Comparison of ENCODE assay signal across 18 mouse cellular contexts in the genomic region with DNA sequence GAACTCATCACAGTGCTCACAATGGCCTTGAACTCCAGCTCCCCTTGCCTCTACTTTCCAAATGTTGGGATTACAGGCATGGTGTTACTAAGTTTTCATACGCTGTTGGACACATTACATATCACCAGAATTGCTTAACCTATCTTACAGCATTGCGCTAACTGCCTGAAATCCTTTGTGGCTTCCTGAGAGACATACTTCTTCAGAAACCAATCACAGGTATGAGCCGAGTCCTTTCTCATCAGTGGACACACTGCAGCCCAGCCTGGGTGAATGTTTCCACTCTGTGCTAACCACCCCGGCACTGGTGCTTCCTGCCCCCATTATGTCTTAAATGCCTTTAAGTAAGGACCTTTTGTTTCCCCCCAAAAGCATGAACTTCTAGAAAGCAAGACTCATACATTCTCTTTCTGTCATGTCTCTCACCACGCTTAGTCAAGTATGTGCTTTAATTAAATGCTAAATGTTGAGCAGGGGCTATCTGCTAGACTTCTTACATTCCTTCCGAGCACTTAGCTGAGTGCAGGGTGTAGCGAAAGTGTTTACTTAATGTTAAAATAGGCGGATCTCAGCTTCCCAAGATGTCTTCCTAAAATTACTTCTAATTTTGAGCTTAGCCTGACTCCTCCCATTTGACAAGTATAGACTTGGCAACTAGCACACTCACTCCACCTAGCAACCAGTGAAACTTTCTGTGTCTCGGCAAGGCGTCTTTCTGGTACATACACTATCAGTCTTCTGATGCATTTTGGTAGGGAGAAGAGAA. TPM values are rescaled to one million over a fixed set of nuclear protein-coding genes. Genes with fewer than 3 reads are reported as not detected.
A peak's percentile ranks its signal among the peaks of the same experiment; 100 is the strongest.
DNase-seq lines count a peak whose midpoint lies in the region; ATAC-seq lines count a peak whose summit lies in the region.
"Had no signal": no experiment of that assay in that cellular context is flagged by ENCODE, and none has a peak within 500 bp of the region (broad histone marks: within the 10 kb centered on the region; RNA-seq: fewer than 3 reads in every experiment).

No protein-coding gene starts in this region.

- 65% methylated on average over 10 of the region's 10 CpGs for WGBS in heart, embryonic 10.5 days
- WGBS in lung, embryonic 16.5 days = 40% methylated on average over 10 of the region's 10 CpGs
- WGBS in stomach, embryonic 14.5 days = 46% methylated on average over 10 of the region's 10 CpGs

- no peak overlapping the region for H3K27ac ChIP-seq in heart, embryonic 10.5 days
- H3K27ac ChIP-seq in lung, embryonic 16.5 days (ENCODE audit: low read length) = peak overlapping the region; percentile 67
- H3K27ac ChIP-seq in stomach, embryonic 14.5 days (ENCODE audit: low read length) = peak overlapping the region; percentile 13; the same call in 1 of the 2 replicates
- H3K27ac ChIP-seq: heart, adult 2 months; hindbrain, embryonic 14.5 days had no signal

- no peaks in the 10 kb centered on the region for H3K27me3 ChIP-seq in heart, embryonic 10.5 days (ENCODE audit: insufficient read depth, poor library complexity, severe bottlenecking)
- H3K27me3 ChIP-seq in lung, embryonic 16.5 days (ENCODE audit: control insufficient read depth, insufficient read depth, low read depth, low read length) = no peaks in the 10 kb centered on the region
- no peaks in the 10 kb centered on the region for H3K27me3 ChIP-seq in stomach, embryonic 14.5 days (ENCODE audit: control insufficient read depth, insufficient read depth, low read length)
- H3K27me3 ChIP-seq: megakaryocyte, embryonic 14.5 days had no signal

- H3K9ac ChIP-seq in lung, embryonic 16.5 days (ENCODE audit: low read length) = 0 out of 2 replicates have a peak overlapping the region, but pooled peaks have one; percentile 3
- no peak overlapping the region for H3K9ac ChIP-seq in stomach, embryonic 14.5 days (replicated peaks; ENCODE audit: low read depth, low read length)
- H3K9ac ChIP-seq: hindbrain, embryonic 14.5 days had no signal

- peaks cover under 1% of the 10 kb centered on the region for H3K4me1 ChIP-seq in heart, embryonic 10.5 days
- H3K4me1 ChIP-seq in lung, embryonic 16.5 days (replicated peaks; ENCODE audit: control insufficient read depth, insufficient read depth, low read length) = peaks cover 9% of the 10 kb centered on the region
- H3K4me1 ChIP-seq in stomach, embryonic 14.5 days (ENCODE audit: control insufficient read depth, insufficient read depth, low read length) = peaks cover 2% of the 10 kb centered on the region; the same call in 1 of the 2 replicates

- ATAC-seq in lung, embryonic 16.5 days (ENCODE audit: low read depth) = peak; percentile 68
- ATAC-seq in stomach, embryonic 14.5 days (ENCODE audit: insufficient number of reproducible peaks, insufficient read depth, low FRiP score, low read depth) = 0 out of 2 replicates have a peak, but pooled peaks have one; percentile 43
- ATAC-seq: activated CD4-positive, CD25-positive, alpha-beta regulatory T cell, adult 4 months had no signal

- no peaks in the 10 kb centered on the region for H3K9me3 ChIP-seq in heart, embryonic 10.5 days
- no peaks in the 10 kb centered on the region; the same call in 1 of the 2 replicates for H3K9me3 ChIP-seq in lung, embryonic 16.5 days (ENCODE audit: control insufficient read depth, low read length)
- no peaks in the 10 kb centered on the region for H3K9me3 ChIP-seq in stomach, embryonic 14.5 days (ENCODE audit: control insufficient read depth, low read depth, low read length)
- H3K9me3 ChIP-seq: megakaryocyte, embryonic 14.5 days had no signal

- H3K4me2 ChIP-seq in lung, embryonic 16.5 days (ENCODE audit: low read depth, low read length) = peak overlapping the region; percentile 4; the same call in 1 of the 2 replicates
- H3K4me2 ChIP-seq in stomach, embryonic 14.5 days (replicated peaks; ENCODE audit: low read depth, low read length) = no peak overlapping the region
- H3K4me2 ChIP-seq: hindbrain, embryonic 14.5 days had no signal

- H3K4me3 ChIP-seq in heart, embryonic 10.5 days = no peak overlapping the region
- no peak overlapping the region for H3K4me3 ChIP-seq in lung, embryonic 16.5 days (ENCODE audit: low read length)
- H3K4me3 ChIP-seq in stomach, embryonic 14.5 days (ENCODE audit: low read depth, low read length) = no peak overlapping the region
- H3K4me3 ChIP-seq: heart, adult 2 months; megakaryocyte, embryonic 14.5 days; myocyte had no signal

- H3K36me3 ChIP-seq in heart, embryonic 10.5 days = no peaks in the 10 kb centered on the region
- no peaks in the 10 kb centered on the region for H3K36me3 ChIP-seq in lung, embryonic 16.5 days (ENCODE audit: control insufficient read depth, insufficient read depth, low read length)
- H3K36me3 ChIP-seq in stomach, embryonic 14.5 days (ENCODE audit: control insufficient read depth, insufficient read depth, low read length) = no peaks in the 10 kb centered on the region

- peak; percentile 5 for DNase-seq in heart, embryonic 10.5 days (ENCODE audit: low spot score)
- DNase-seq in heart, postnatal 4 days = no peak
- no peak for DNase-seq in lung, adult 18-20 months
- peak; percentile 30 for DNase-seq in brain, adult 2 months (ENCODE audit: low read depth, low spot score)
- no peak for DNase-seq in c-Kit-positive CD71-positive TER-119-positive erythroid progenitor cells, embryonic 14.5 days (ENCODE audit: low spot score)
- no peak for DNase-seq in left cerebral cortex, adult 11 months (ENCODE audit: low spot score)
- DNase-seq: cerebellum, adult 18-20 months; heart, adult 2 months; kidney, adult 2 months; thymus, adult 2 months had no signal

RNA-seq across cellular contexts. Expression of a gene that starts 34.5 kb away (rescaled TPM):
- polyA plus RNA-seq in heart, embryonic 10.5 days (2016; fragmentation: Nextera tagmentation; extraction: Ambion mirVana) = not detected in 2 replicates
- not detected for total RNA-seq in heart, postnatal 4 days (2021)
- polyA plus RNA-seq in lung, embryonic 16.5 days (2015; fragmentation: Nextera tagmentation; extraction: Ambion mirVana) = 0.34 and 0.82 TPM in 2 replicates
- not detected in 2 replicates for polyA plus RNA-seq in stomach, embryonic 14.5 days (2014; fragmentation: Nextera tagmentation; extraction: Ambion mirVana)
- total RNA-seq: heart, adult 2 months; left cerebral cortex, postnatal 14 days; liver, adult 2 months had no signal
- polyA plus RNA-seq: activated CD4-positive, CD25-positive, alpha-beta regulatory T cell, adult 4 months; heart, adult 2 months; hindbrain, embryonic 14.5 days; kidney, adult 2 months; liver, adult 2 months; myocyte; thymus, adult 2 months had no signal

Comparison
In these comparisons a context has a peak if more than half of its experiments do, and no peak if none do; other contexts are left out.
1. DNase-seq: peak in heart, embryonic 10.5 days (single experiment) and brain, adult 2 months (single experiment); none in heart, postnatal 4 days (single experiment), lung, adult 18-20 months (0 of 2), c-Kit-positive CD71-positive TER-119-positive erythroid progenitor cells, embryonic 14.5 days (single experiment) and left cerebral cortex, adult 11 months (single experiment).